In genomic region chr15:97533553-97534291, GRCm38 (mm10) we compare ENCODE assay signal across 14 mouse cellular contexts.
DNase-seq lines count a peak whose midpoint lies in the region.
"Had no signal": no experiment of that assay in that cellular context is flagged by ENCODE, and none has a peak within 500 bp of the region (broad histone marks: within the 10 kb centered on the region; RNA-seq: fewer than 3 reads in every experiment).

No protein-coding gene starts in this region.

- intact Hi-C loops in left cerebral cortex, postnatal 25 days (cut with DNase I): no loop called here
- intact Hi-C loops in left cerebral cortex, postnatal 4 days (cut with DNase I): no loop called here

- DNase-seq in heart, adult 9 months (ENCODE audit: low spot score in 2 of 2): peak; percentile 9 to 11
- no peak for DNase-seq in heart, postnatal 4 days
- peak; percentile 17 to 51 for DNase-seq in left cerebral cortex, postnatal 25 days (ENCODE audit: low spot score in 2 of 2)
- DNase-seq in left cerebral cortex, postnatal 4 days: no peak
- peak; percentile 4 for DNase-seq in urinary bladder, postnatal 14 days (ENCODE audit: low spot score)
- DNase-seq in urinary bladder, postnatal 25 days (ENCODE audit: low spot score): no peak
- no peak for DNase-seq in kidney, postnatal 4 days
- DNase-seq in cerebellum, postnatal 4 days (ENCODE audit: low spot score in 2 of 2): no peak
- DNase-seq: cerebellum, adult 2 months; gastrocnemius, postnatal 14 days; kidney, adult 2 months; kidney, postnatal 36 days; liver, embryonic 13.5 days; lung, postnatal 10 days had no signal

Comparison
In these comparisons a context has a peak if more than half of its experiments do, and no peak if none do; other contexts are left out.
1. DNase-seq: peak in heart, adult 9 months (2 of 2), left cerebral cortex, postnatal 25 days (2 of 2) and urinary bladder, postnatal 14 days (single experiment); none in heart, postnatal 4 days (single experiment), left cerebral cortex, postnatal 4 days (single experiment), urinary bladder, postnatal 25 days (single experiment), kidney, postnatal 4 days (0 of 2) and cerebellum, postnatal 4 days (0 of 2).